Mouse (Mus musculus): ENCODE data around the gene Gm17018.
A peak's percentile ranks its signal among the peaks of the same experiment; 100 is the strongest.

Gm17018 gene

GRCm38 (mm10) chr19:45587509-45588292 lies 27.3 kb downstream of the Gm17018 start:
- no peak for DNase-seq (ENCODE audit: low read depth, low spot score)

DNA sequence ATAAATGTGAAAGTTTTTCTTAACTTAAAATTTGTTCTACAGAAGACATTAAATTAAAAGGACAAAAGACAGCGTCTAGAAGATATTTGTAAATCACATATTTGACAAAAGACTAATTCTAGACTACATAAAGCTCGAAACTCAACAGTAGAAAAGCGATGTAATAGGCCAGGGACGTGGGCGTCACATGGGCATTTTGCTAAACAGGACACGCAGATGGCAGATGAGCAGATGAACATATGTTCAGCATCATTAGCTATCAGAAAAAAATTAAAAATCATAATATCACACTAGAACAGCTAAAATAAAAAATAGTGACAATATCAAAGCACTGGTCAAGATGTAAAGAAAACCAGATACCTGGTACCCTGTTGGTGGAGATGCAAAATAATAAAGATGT lies 29.3 kb downstream of the Gm17018 start:
- DNase-seq (ENCODE audit: low read depth, low spot score) = no peak

GRCm38 (mm10) chr19:45591704-45592103 lies 31.3 kb downstream of the Gm17018 start:
- DNase-seq (ENCODE audit: low read depth, low spot score) = no peak

- DNase-seq (ENCODE audit: low read depth, low spot score) = no peak
Observed at GRCm38 (mm10) chr19:45592916-45593315, 32.5 kb downstream of the Gm17018 start.

DNA sequence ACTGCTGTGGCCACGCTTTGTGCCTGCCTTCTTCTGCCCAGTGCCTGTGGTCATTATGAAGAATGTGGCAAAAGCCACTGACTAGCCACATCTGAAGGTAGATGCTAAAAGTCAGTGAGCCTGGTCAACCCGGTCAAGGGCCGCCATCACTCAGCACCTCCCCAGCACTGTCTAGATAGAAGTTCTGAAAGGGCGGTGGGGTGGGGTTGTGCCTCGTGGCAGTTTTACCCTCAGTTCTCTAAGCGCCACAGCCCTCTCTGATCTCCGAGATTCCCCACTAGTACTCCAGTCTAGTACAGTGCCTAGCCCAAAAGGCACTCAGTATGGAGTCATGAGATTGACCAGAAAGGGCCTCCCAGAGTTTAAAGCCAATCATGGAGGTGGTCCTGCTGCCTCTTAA lies 33.7 kb downstream of the Gm17018 start:
- no peak for DNase-seq (ENCODE audit: low read depth, low spot score)

DNA sequence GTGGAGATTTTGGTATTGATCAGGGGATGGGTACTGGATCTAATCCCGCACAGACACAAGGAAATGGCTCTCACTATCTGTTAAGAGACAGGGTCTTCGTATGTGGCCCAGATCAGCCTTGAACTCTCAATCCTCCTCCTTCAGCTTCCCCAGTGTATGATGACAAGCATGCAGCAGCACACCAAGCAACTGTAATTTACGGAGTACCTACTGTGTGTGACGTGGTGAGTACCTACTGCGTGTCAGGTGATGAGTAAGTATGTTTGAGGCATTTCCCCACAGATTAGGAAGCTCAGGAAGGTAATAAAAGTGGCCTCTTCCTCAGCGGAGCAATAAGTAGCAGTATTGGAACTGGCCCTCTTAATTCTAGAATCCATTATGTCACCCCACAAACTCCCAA lies 35.1 kb downstream of the Gm17018 start:
- DNase-seq (ENCODE audit: low read depth, low spot score) = no peak

DNA sequence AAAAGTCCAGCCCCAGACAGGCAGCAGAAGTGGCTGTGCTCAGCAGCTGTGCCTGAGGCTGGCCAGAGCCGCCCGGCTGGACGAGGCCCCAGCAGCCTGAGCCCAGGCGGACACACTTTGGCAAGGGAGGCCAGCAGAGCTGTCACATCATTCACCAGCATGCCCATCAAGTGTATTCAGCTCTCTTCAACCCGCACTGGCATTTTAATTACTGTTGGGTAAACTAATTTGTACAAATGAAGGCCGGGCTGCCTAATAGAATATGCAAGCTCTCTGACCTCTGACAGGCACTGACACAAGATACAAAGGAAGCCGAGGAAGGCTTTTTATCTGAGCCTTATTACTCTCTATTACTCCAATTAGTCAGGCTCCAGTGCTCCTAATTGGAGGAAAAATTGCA lies 35.6 kb downstream of the Gm17018 start:
- DNase-seq (ENCODE audit: low read depth, low spot score) = no peak

GRCm38 (mm10) chr19:45596434-45596833 lies 36.0 kb downstream of the Gm17018 start:
- DNase-seq (ENCODE audit: low read depth, low spot score) = no peak

- DNase-seq (ENCODE audit: low read depth, low spot score) = no peak
Observed at GRCm38 (mm10) chr19:45597106-45597505, 36.7 kb downstream of the Gm17018 start.

GRCm38 (mm10) chr19:45602606-45603005 lies 42.2 kb downstream of the Gm17018 start:
- DNase-seq (ENCODE audit: low read depth, low spot score) = no peak

- no peak for DNase-seq (ENCODE audit: low read depth, low spot score)
Observed at GRCm38 (mm10) chr19:45606701-45607100, 46.3 kb downstream of the Gm17018 start.

DNA sequence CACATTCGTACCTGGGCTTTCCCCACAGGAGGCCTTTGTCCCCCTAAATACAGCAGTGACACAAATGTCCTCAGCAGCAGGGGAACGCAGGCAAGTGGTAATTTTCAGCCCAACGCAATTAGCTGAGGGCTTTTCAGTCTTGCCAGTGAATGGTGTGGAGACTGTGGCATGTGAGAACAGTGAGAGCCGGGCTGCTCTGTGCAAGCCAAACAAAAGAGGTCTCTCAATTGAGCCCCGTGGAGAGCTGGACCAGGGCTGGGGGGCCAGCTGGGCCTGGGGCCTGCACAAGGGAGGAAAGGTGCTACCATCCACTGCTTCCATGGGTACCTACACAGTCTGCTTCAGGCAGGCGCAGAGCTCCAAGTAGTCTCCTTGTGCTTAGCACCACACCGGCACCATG lies 47.1 kb downstream of the Gm17018 start:
- no peak for DNase-seq (ENCODE audit: low read depth, low spot score)

- no peak for DNase-seq (ENCODE audit: low read depth, low spot score)
Observed at GRCm38 (mm10) chr19:45608648-45609339, 48.4 kb downstream of the Gm17018 start.

- DNase-seq (ENCODE audit: low read depth, low spot score) = no peak
Observed at GRCm38 (mm10) chr19:45610823-45611222, 50.4 kb downstream of the Gm17018 start.

DNA sequence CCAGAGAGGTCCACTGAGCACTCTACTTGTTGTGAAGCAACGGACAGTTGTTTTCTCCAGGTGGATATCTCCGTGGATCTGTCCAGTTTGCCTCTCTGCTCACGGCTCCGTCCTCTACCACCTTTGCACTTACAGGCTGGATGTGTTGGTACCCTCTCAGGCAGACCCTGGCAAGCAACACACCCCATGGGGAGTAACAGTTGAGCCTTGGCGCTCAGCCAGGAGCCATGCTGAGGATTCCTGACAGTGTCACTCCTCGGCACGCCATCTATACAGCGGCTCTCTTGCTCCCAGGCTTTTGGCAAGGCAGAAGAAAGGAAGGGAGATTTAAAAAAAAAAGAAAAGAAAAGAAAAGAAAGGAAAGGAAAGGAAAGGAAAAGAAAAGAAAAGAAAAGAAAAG lies 54.0 kb downstream of the Gm17018 start:
- no peak for DNase-seq (ENCODE audit: low read depth, low spot score)

DNA sequence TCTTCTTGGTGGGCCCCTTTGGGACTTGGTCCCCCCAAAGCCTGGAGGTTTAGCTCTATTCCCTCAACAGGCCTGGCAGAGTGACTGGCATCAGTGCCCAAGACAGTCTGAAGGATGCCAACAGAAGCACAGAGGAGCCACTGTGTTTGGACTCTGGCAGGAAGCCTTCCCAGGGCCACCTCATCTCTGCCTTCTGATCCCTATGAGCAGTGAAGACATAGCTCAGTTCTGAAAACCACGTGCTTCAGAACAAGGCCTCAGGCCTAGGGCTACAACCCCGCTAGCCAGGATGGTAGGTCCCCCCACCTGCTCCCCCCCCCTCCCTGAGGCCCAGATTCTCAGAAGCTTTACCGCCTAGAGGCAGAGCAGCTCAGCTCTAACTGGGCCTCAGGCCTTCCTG lies 54.5 kb downstream of the Gm17018 start:
- no peak for DNase-seq (ENCODE audit: low read depth, low spot score)

GRCm38 (mm10) chr19:45615415-45616213 lies 55.2 kb downstream of the Gm17018 start:
- peak; percentile 12 for DNase-seq (ENCODE audit: low read depth, low spot score)

DNA sequence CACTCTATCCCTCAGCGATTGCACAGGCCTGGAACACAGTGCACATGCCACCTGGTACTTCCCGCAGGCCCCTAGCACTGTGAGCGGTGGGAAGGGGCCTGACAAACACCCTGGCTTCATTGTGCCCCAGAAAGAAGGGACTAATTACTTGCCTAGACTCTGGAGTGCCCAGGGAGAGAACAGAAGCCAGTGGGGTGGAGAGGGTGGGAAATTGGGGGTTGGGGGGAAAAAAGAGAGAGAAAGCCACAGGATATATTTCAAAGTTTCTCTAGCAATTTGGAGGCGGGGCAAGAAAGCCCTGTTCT lies 55.8 kb downstream of the Gm17018 start:
- DNase-seq (ENCODE audit: low read depth, low spot score) = no peak

DNA sequence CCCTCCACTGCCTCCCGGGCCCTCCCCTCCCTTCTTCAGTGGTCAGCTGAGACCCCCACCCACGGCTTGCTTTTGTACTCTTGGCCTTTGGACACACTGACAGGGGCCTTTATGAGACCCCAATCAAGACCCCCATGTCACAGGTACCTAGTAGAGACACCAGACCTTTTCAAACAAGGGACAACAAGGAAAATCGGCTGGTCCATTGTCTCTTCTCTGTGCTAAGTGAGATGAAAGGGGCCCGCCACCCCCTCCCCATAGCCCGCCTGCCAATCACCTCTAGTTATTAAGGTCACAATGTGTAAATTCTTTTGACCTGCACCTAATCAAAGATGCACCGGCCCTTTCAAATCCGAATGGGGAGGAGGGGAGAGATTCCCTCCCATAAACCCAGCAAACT lies 56.3 kb downstream of the Gm17018 start:
- no peak for DNase-seq (ENCODE audit: low read depth, low spot score)

- no peak for DNase-seq (ENCODE audit: low read depth, low spot score)
Observed at GRCm38 (mm10) chr19:45618184-45618583, 57.8 kb downstream of the Gm17018 start.

- DNase-seq (ENCODE audit: low read depth, low spot score) = no peak
Observed at GRCm38 (mm10) chr19:45619744-45620501, 59.5 kb downstream of the Gm17018 start.

- no peak for DNase-seq (ENCODE audit: low read depth, low spot score)
Observed at GRCm38 (mm10) chr19:45621061-45621460, 60.6 kb downstream of the Gm17018 start.

Data from R1 (cell line).